Mouse (Mus musculus) heart, postnatal 14 days (tissue): ENCODE results near the gene Olfr229. TPM values are rescaled to one million over a fixed set of nuclear protein-coding genes. Genes with fewer than 3 reads are reported as not detected.
"Not testable (repeated sequence)": the region's sequence is repeated elsewhere in the genome, so short reads cannot be mapped to it uniquely, and the experiment has no call there.

Source experiments
- DNase-seq, 2 experiments: peaks; one replicate each; pipeline ENCODE4 v3.0.0; 2021 to 2022
- intact Hi-C: fragments of 180-260 bp; cut with DNase I; formaldehyde crosslinking; loops from one replicate; pipeline ENCODE4 v1.15.1; 2025
- long read RNA-seq, 2 experiments: library from polyadenylated mRNA; stranded (forward); transcript quantifications; one replicate each; pipeline ENCODE4 v2.0.0; 2021
- total RNA-seq, 2 experiments: library from RNA; stranded (reverse); gene quantifications; 2 replicates each; pipeline ENCODE4 v1.2.3; 2021

Olfr229 gene
- total RNA-seq: not detected
- long read RNA-seq, experiment 1: 0 reads
- long read RNA-seq, experiment 2: 0 reads

GRCm38 (mm10) chr9:39907036-39907435 lies at the start of gene Olfr229:
Gene Olfr229, plus strand, starts transcription at chr9:39907336.
- no peak for DNase-seq
- intact Hi-C loops: no loop called here

GRCm38 (mm10) chr9:39866122-39866521 lies 41.0 kb upstream of the Olfr229 start, which contains the start of gene Olfr972:
Gene Olfr972, plus strand, starts transcription at chr9:39866422.
- intact Hi-C loops: no loop called here
- no peak for DNase-seq

DNA sequence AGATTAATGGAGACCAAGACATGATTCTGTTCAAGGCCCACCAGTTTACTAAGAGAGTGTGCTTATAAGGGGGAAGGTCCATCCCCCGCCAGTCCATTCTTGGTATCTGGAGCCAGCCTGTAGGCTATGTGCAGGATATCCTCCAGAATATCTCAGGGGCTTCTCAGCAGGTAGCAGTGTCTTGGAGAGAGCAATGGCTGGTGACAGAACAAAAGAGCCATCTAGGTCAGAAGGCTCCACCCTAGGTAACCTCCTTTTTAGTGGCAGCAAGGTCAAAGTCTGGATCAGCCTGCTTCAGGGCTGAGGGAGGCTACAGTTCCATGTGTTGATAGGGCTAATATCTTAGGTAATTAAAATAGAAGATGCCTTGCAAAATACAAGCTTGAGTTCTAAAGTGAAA lies 35.1 kb upstream of the Olfr229 start:
- DNase-seq, intact Hi-C loops: not testable (repeated sequence)

DNA sequence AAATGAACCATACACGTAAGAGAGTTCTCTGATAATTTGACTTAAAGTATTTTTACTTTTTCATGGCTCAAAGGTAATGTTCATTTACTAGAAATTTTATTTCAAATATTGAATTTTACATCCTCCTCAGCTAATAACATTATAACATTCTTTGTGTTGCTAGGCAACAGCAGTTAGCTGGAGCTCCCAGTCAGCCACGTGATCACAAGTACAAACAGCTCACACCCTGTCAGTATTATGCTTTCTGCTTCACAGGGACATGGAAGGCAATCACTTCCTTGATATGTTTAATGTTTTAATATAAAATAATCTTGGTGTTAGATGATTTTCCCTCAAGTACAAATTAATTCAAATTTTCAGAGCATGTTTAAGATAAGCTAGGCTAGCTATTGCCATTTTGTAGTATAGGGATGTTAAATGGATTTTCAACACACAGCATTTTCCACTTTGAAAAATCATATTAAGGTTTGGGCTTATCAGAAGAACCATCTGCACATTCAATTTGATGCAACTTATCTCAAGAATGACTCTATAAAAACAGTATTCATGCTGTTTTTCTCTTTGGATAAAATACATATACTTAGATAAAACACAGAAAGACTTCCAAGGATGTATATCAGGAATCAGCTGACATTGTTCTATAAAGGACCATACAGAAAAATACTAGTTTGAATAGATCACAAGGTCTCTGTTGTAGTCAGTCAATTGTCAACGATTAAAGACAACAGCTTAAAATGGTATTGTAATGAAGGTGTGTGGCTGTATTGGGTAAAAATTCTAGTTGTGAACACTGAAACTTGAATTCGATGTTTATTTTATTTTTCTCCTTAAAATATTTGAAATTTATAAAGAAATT lies 29.4 kb upstream of the Olfr229 start:
- intact Hi-C loops, DNase-seq: not testable (repeated sequence)

DNA sequence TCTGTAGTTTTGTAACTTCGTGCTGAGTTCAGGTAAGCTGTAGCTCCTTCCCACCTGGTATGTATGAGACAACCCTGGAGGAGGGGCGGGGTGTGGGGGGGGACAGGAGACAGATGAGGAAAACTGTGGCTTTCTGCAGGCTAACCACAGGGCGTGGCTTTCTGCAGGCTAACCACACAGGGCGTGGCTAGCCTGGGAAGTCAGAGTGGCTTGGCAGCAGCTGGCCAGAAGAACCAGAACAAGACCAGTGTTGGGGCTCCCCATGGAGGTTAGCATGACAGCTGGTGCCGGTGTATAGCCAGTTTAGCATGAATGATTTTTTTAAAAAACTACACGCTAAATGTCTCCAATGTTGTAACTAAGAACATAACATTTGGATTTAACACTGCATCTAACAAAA lies 2.0 kb upstream of the Olfr229 start:
- intact Hi-C loops: no loop called here
- no peak for DNase-seq

GRCm38 (mm10) chr9:39909939-39910338 lies 2.8 kb downstream of the Olfr229 start:
- intact Hi-C loops: no loop called here
- DNase-seq: no peak

- DNase-seq, intact Hi-C loops: not testable (repeated sequence)
Measured at GRCm38 (mm10) chr9:39927975-39928836, 21.1 kb downstream of the Olfr229 start.

DNA sequence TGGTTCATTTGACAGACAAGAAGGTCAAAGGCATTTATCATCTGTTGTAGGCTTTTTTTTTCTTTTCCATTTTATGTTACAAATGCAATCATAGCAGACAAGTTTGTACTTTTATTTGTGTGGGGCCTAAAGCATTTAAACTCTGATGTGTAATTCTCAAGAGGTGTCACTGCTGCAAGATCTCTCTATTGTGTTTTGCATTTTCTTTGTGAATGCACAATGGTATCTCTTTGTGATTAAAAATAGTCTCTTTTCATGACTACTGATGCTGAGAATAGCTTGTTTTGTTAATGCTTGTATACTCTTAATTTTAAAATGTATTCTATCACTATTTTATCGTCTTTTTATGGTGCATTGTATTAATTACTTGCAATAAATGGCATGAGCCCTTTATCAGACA lies 21.7 kb downstream of the Olfr229 start:
- DNase-seq, intact Hi-C loops: not testable (repeated sequence)

DNA sequence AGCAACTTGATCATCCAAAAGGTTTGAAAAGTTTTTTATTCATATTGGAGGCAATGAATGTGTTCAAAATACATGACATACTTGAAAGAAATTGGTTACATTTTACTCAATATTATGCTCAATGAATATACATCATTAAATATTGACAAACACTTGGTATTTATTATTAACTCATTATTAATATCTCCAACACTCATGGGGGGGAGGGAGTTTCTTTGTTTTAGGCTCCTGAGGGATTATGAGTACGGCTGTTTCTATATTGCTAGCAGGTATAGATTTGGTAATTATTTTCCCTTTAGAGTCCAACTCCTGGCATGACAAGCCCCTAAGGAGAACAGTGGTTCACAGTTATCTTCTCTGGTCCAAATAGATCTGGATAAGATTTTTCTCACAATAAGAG lies 30.1 kb downstream of the Olfr229 start, which contains the start of gene Olfr974:
Gene Olfr974 (plus strand): TSS at position 301 of the 400 bp plus-strand sequence.
- DNase-seq: no peak
- intact Hi-C loops: no loop called here

- intact Hi-C loops: no loop called here
- DNase-seq: no peak
Measured at GRCm38 (mm10) chr9:39951946-39952345, 44.8 kb downstream of the Olfr229 start, which contains the start of gene Olfr975. Gene Olfr975, minus strand, starts transcription at chr9:39952046.

- intact Hi-C loops: not testable (repeated sequence)
Measured at GRCm38 (mm10) chr9:39961033-39961432, 53.9 kb downstream of the Olfr229 start, which contains the start of gene Olfr976. Gene Olfr976, minus strand, starts transcription at chr9:39961133.

More at GRCm38 (mm10) chr9:39961033-39961432, 53.9 kb downstream of the Olfr229 start, which contains the start of gene Olfr976:
- not testable (repeated sequence) for DNase-seq

Other genes starting within 250 kb of the Olfr229 start
- gene Olfr963, start 240.1 kb upstream of the Olfr229 start, total RNA-seq: not detected
- not detected for gene Olfr149, start 200.2 kb upstream of the Olfr229 start, total RNA-seq
- not detected for gene Olfr965, start 196.0 kb upstream of the Olfr229 start, total RNA-seq
- gene Olfr150, start 176.4 kb upstream of the Olfr229 start, total RNA-seq: not detected
- gene Olfr967, start 161.1 kb upstream of the Olfr229 start, total RNA-seq: not detected
- gene Olfr968, start 124.1 kb upstream of the Olfr229 start, total RNA-seq: not detected
- gene Olfr969, start 116.4 kb upstream of the Olfr229 start, total RNA-seq: not detected
- gene Olfr970, start 98.5 kb upstream of the Olfr229 start, total RNA-seq: not detected
- gene Olfr971, start 70.5 kb upstream of the Olfr229 start, total RNA-seq: not detected
- not detected for gene Olfr972, start 40.9 kb upstream of the Olfr229 start, total RNA-seq
- gene Olfr974, start 30.2 kb downstream of the Olfr229 start, total RNA-seq: not detected
- not detected for gene Olfr975, start 44.7 kb downstream of the Olfr229 start, total RNA-seq
- not detected for gene Olfr976, start 53.8 kb downstream of the Olfr229 start, total RNA-seq
- not detected for gene Olfr978, start 84.8 kb downstream of the Olfr229 start, total RNA-seq
- gene Olfr979, start 96.1 kb downstream of the Olfr229 start, total RNA-seq: not detected
- gene Olfr980, start 102.2 kb downstream of the Olfr229 start, total RNA-seq: not detected
- gene Olfr981, start 114.1 kb downstream of the Olfr229 start, total RNA-seq: not detected
- not detected for gene Olfr982, start 166.5 kb downstream of the Olfr229 start, total RNA-seq
- gene Olfr983, start 186.3 kb downstream of the Olfr229 start, total RNA-seq: not detected
- not detected for gene Olfr984, start 206.9 kb downstream of the Olfr229 start, total RNA-seq
- not detected for gene Olfr985, start 222.8 kb downstream of the Olfr229 start, total RNA-seq
- gene Tmem225, start 240.8 kb downstream of the Olfr229 start, total RNA-seq: not detected